Mouse (Mus musculus) ES-Bruce4 (cell line): ENCODE measurements at regions not wholly inside any gene's neighbourhood (a gene's known extent, or its start where the extent isn't known, plus 50 kb on each side); places are given as distances from the start of the nearest gene placed in this dataset.

ENCODE experiments used
- H3K27ac ChIP-seq: 2 replicates; pipeline ENCODE4 v1.5.1; 2012; ENCODE audit warnings: low read length, inconsistent platforms; ENCODE audit not compliant: insufficient read depth
- H3K27me3 ChIP-seq: 2 replicates; pipeline ENCODE4 v1.6.1; 2012; ENCODE audit warnings: mild to moderate bottlenecking, low read length, inconsistent platforms; ENCODE audit not compliant: control insufficient read depth, poor library complexity, insufficient read depth, severe bottlenecking
- H3K36me3 ChIP-seq: 2 replicates; pipeline ENCODE4 v1.6.1; 2012; ENCODE audit warnings: inconsistent platforms, mild to moderate bottlenecking, low read length, moderate library complexity; ENCODE audit not compliant: control insufficient read depth, poor library complexity, insufficient read depth, severe bottlenecking
- H3K4me1 ChIP-seq: one replicate; pipeline ENCODE4 v1.8.1; 2011; ENCODE audit warnings: low read length; ENCODE audit not compliant: control insufficient read depth, insufficient read depth
- H3K4me3 ChIP-seq: 2 replicates; pipeline ENCODE4 v1.5.1; 2011; ENCODE audit warnings: low read depth, mild to moderate bottlenecking, low read length
- H3K9ac ChIP-seq: 2 replicates; pipeline ENCODE4 v1.6.1; 2012; ENCODE audit warnings: low read depth, mild to moderate bottlenecking, inconsistent platforms; ENCODE audit not compliant: poor library complexity, severe bottlenecking
- H3K9me3 ChIP-seq: replicated peaks from 2 replicates; pipeline ENCODE4 v1.6.1; 2012; ENCODE audit warnings: mild to moderate bottlenecking, low read length, inconsistent platforms; ENCODE audit not compliant: control insufficient read depth, poor library complexity, insufficient read depth, severe bottlenecking
- CTCF ChIP-seq: IDR thresholded peaks from one replicate; pipeline ENCODE4 v1.8.1; 2011; ENCODE audit warnings: low read depth, low read length
- EP300 ChIP-seq: IDR thresholded peaks from 2 replicates; pipeline ENCODE4 v1.6.1; 2011; ENCODE audit warnings: low read depth, low read length; ENCODE audit not compliant: insufficient read depth
- POLR2A ChIP-seq: IDR thresholded peaks from one replicate; pipeline ENCODE4 v1.8.1; 2011; ENCODE audit warnings: low read length; ENCODE audit not compliant: insufficient read depth

- TF ChIP-seq CTCF (no peak), EP300 (no peak), POLR2A (no peak)
- Histone ChIP-seq H3K4me1 (no peaks in the 10 kb centered on the region), H3K4me3 (no peak overlapping the region), H3K27me3 (no peaks in the 10 kb centered on the region), H3K36me3 (no peaks in the 10 kb centered on the region), H3K9ac (no peak overlapping the region), H3K9me3 (no peaks in the 10 kb centered on the region), H3K27ac (no peak overlapping the region)
These were observed 231.4 kb upstream of the Rack1 start for GRCm38 (mm10) chr11:48568769-48569168.

GRCm38 (mm10) chr11:48567583-48568562, 232.3 kb upstream of the Rack1 start:
- Histone ChIP-seq H3K4me3 (no peak overlapping the region), H3K9me3 (no peaks in the 10 kb centered on the region), H3K4me1 (no peaks in the 10 kb centered on the region), H3K36me3 (no peaks in the 10 kb centered on the region), H3K9ac (no peak overlapping the region), H3K27ac (no peak overlapping the region), H3K27me3 (no peaks in the 10 kb centered on the region)
- TF ChIP-seq CTCF (no peak), POLR2A (no peak), EP300 (no peak)

DNA sequence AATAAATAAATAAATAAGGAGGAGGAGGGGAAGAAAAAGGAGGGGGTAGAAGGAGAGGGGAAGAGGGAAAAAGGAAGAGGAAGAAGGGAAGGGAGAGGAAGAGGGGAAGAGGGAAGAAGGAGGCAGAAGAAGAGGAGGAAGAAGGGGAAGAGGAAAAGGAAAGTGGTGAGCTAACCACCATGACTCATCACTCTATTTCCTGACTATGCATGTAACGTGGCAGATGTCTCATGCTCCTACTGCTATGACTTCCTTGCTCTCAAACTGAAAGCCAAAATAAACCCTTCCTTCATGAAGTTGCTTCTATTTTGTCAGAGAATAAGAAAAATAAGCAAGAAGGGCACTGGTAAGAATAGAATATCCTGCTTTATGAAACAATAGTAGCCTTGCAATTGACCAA, 242.1 kb upstream of the Rack1 start:
- no peaks in the 10 kb centered on the region for H3K36me3 ChIP-seq
- H3K4me1 ChIP-seq = no peaks in the 10 kb centered on the region
- H3K27me3 ChIP-seq = no peaks in the 10 kb centered on the region
- no peak overlapping the region for H3K27ac ChIP-seq
- H3K9ac ChIP-seq = no peak overlapping the region
- H3K9me3 ChIP-seq = no peaks in the 10 kb centered on the region
- TF ChIP-seq CTCF (no peak), POLR2A (no peak), EP300 (no peak)
- no peak overlapping the region for H3K4me3 ChIP-seq

DNA sequence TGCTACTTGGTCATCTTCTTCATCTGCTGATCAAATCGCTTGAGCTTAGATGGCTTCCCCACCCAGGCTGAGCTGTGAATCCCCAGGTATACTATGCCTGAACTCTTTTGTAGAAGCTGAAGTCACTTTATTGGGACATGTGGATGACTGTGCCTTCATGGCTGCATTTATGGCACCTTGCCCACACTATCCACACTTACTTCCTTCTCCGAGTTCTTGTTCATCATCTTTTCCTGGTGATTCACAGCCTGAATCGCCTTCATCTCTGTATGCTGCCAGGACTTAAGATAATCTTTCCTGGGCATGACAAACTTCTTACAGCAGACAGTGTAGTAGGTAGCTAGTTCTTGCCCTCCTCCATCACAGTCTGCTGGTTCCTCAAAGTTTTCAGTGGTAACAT, 248.1 kb upstream of the Rack1 start:
- Histone ChIP-seq H3K27me3 (no peaks in the 10 kb centered on the region), H3K27ac (no peak overlapping the region), H3K36me3 (no peaks in the 10 kb centered on the region), H3K4me3 (no peak overlapping the region), H3K9me3 (no peaks in the 10 kb centered on the region), H3K9ac (no peak overlapping the region), H3K4me1 (no peaks in the 10 kb centered on the region)
- no peak for TF ChIP-seq EP300
- no peak for TF ChIP-seq POLR2A

GRCm38 (mm10) chr11:48551201-48551600, 248.9 kb upstream of the Rack1 start:
- Histone ChIP-seq H3K9ac (no peak overlapping the region), H3K9me3 (no peaks in the 10 kb centered on the region), H3K27me3 (no peaks in the 10 kb centered on the region), H3K27ac (no peak overlapping the region), H3K4me1 (no peaks in the 10 kb centered on the region), H3K4me3 (no peak overlapping the region), H3K36me3 (no peaks in the 10 kb centered on the region)
- TF ChIP-seq POLR2A = no peak
- no peak for TF ChIP-seq EP300
- no peak for TF ChIP-seq CTCF

DNA sequence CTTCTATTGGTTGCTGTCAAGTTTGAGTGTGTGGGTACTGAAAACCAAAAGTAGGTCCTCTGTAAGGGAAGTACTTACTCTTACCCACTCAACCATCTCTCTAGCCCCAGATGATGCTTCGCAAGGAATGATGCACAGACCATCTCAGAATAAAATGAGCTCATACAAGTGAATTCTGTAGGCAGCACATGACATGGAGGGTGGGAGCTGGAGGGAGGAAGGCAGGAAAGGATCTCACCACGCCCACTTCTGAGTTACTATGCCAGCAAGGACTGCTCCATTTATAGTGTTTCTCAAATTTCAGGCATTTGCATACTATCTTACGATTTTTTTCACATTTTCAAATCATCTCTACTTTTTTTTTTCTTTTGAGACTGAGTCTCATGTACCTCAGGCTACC, 273.8 kb upstream of the Rack1 start:
- no peak overlapping the region for H3K27ac ChIP-seq
- no peak overlapping the region for H3K9ac ChIP-seq
- no peaks in the 10 kb centered on the region for H3K9me3 ChIP-seq
- no peaks in the 10 kb centered on the region for H3K36me3 ChIP-seq
- H3K27me3 ChIP-seq = no peaks in the 10 kb centered on the region
- no peak overlapping the region for H3K4me3 ChIP-seq
- no peak for TF ChIP-seq CTCF
- TF ChIP-seq POLR2A = no peak
- TF ChIP-seq EP300 = no peak
- no peaks in the 10 kb centered on the region for H3K4me1 ChIP-seq

DNA sequence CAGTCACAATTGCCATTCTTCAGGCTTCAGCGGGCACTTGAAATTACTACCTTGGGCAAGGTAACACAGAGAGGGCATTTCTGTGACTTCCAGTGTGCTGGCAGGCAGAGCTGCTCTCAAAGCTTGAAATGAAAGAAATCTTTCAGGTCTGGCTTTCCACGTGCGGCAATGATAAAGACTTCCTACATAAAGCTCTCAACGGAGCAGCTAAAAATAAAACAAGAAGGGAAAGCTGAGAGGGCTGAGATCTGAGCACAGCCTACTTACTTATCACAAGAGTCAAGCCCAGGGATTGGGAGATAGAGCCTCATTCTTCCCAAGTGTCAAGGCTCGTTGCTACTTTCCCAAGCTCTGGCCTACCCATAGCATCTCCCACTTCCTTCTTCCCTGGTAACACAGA, 274.6 kb upstream of the Rack1 start:
- H3K4me3 ChIP-seq = no peak overlapping the region
- TF ChIP-seq POLR2A (no peak), CTCF (no peak), EP300 (no peak)
- H3K27me3 ChIP-seq = no peaks in the 10 kb centered on the region
- H3K4me1 ChIP-seq = no peaks in the 10 kb centered on the region
- no peaks in the 10 kb centered on the region for H3K9me3 ChIP-seq
- no peak overlapping the region for H3K27ac ChIP-seq
- no peak overlapping the region for H3K9ac ChIP-seq
- H3K36me3 ChIP-seq = no peaks in the 10 kb centered on the region
